Mouse (Mus musculus): ENCODE data around the gene Pip5kl1.

GRCm38 (mm10) chr2:32547964-32548739 is 26.4 kb upstream of the Pip5kl1 start:
- TF ChIP-seq CTCF (IDR thresholded peaks at IDR 0.05; ENCODE audit: control insufficient read depth, insufficient read depth, insufficient replicate concordance, low read depth, low read length) (no peak), POLR2A (IDR thresholded peaks at IDR 0.05; ENCODE audit: control insufficient read depth, low read depth, low read length) (no peak)
